Mouse (Mus musculus): ENCODE results near the gene Klhl25. TPM values are rescaled to one million over a fixed set of nuclear protein-coding genes. Genes with fewer than 3 reads are reported as not detected.
"Not testable (repeated sequence)": the region's sequence is repeated elsewhere in the genome, so short reads cannot be mapped to it uniquely, and the experiment has no call there.

The Klhl25 gene
- polyA plus RNA-seq, 1 experiment from 2014 or later, result 27.1 TPM

DNA sequence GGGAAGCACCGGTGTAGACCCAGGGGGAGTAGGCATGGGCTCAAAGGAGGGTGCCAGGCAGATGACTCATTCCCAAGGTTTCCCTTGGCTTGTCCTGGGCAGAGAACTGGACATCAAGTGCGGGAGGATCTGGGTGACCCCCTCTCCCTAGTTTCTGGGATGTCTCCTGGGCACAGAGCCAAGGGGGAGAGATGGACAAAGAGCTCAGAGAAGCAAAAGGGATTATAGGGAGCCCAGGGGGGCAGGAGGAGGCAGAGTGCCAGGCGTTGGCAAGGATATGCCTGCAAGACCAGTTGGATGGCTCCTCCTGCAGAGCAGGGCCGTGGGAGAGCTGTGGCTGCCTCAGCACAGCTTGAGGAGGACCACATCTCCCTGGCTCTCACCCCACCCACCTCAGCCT is 4.3 kb downstream of the Klhl25 start:
- peak; percentile 46 for ATAC-seq

DNA sequence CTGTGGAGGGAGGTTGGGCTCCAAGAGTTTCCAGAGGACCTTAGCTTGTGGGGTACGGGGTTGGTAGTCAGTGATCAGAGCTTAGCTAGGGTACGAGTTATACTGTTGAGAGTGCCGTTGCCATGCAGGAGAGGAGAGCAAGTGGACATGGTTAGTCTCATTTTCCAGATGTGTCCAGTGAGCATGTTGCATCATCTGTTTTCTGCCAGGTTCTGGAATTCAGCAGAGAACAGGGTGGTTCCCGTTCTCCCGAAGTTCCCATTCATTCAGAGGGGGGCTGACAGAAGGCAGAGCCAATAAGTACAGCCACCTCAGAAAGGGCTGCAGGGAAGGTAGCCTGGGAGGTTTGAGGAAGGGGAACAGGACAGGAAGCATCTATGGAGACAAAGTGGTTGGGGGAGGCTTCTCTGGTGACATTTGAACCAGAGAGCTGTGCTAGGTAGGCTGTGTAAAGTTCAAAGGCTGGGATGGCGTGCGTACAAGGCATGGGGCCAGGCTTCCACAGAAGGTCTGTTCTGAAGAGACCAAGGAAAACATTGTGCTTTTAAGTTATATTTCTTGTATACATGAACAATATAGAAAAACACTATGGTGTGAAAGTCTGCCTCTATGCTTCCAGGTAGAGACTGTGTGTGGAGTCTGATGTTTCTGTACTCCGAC is 5.2 kb downstream of the Klhl25 start:
- no peaks in the 10 kb centered on the region for H3K36me3 ChIP-seq (ENCODE audit: control insufficient read depth, insufficient read depth, low read length)
- no peaks in the 10 kb centered on the region for H3K27me3 ChIP-seq (ENCODE audit: control insufficient read depth, insufficient read depth, low read depth, low read length)
- 0 out of 2 replicates have a peak overlapping the region, but pooled peaks have one; percentile 2 for H3K4me2 ChIP-seq (ENCODE audit: low read length)
- H3K4me3 ChIP-seq (ENCODE audit: low read depth, low read length), result no peak overlapping the region
- H3K9ac ChIP-seq (ENCODE audit: low read depth, low read length), result no peak overlapping the region
- peaks cover 48% of the 10 kb centered on the region for H3K4me1 ChIP-seq (ENCODE audit: control insufficient read depth, insufficient read depth, low read length)
- no peaks in the 10 kb centered on the region for H3K9me3 ChIP-seq (replicated peaks; ENCODE audit: control insufficient read depth, low read length, poor library complexity, severe bottlenecking)
- WGBS, result 64% methylated on average over 8 of the region's 8 CpGs
- no peak for ATAC-seq
- peak overlapping the region; percentile 4; the same call in 1 of the 2 replicates for H3K27ac ChIP-seq (ENCODE audit: low read length)

More for the DNA sequence above, 4.3 kb downstream of the Klhl25 start:
- H3K27ac ChIP-seq (ENCODE audit: low read length), result peak overlapping the region; percentile 68
- no peaks in the 10 kb centered on the region for H3K9me3 ChIP-seq (replicated peaks; ENCODE audit: control insufficient read depth, low read length, poor library complexity, severe bottlenecking)
- H3K9ac ChIP-seq (ENCODE audit: low read depth, low read length), result no peak overlapping the region
- H3K4me3 ChIP-seq (ENCODE audit: low read depth, low read length), result no peak overlapping the region
- WGBS, result 22% methylated on average over 4 of the region's 4 CpGs
- H3K36me3 ChIP-seq (ENCODE audit: control insufficient read depth, insufficient read depth, low read length), result no peaks in the 10 kb centered on the region
- H3K27me3 ChIP-seq (ENCODE audit: control insufficient read depth, insufficient read depth, low read depth, low read length), result no peaks in the 10 kb centered on the region
- H3K4me1 ChIP-seq (ENCODE audit: control insufficient read depth, insufficient read depth, low read length), result peaks cover 49% of the 10 kb centered on the region
- H3K4me2 ChIP-seq (ENCODE audit: low read length), result peak overlapping the region; percentile 2; the same call in 1 of the 2 replicates

DNA sequence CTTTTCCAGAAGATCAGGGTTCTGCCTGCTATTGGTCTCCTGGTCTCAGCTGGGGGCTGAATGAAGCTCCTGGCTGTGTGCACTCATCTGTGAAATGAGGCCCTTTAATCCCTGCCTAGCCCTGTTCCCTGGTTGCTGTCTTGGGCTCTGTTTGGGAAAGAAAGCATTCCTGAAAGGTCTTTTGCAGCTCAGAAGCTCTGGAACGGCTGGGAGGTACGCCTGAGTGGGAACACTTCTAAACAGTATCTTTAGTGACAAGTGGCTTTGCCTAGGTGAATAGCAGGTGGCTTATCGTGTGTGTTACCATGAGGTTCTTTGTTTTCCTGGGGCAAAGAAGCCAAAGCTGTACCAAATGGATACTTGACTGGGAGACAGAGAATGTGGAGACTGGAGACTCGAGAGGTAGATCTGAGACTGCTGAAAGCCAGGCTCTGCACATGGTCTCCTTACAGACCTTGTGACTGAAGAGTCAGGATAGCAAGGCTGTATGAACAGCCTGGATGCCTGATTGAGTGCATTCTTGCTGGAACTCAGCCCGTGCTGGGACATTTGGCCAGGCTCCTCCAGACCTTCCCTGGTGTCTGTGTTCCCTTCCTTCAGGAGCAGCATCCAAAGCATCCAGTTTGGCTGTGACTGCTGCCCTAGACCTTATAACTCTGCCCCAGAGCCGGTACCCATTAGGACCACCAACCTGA is 6.3 kb downstream of the Klhl25 start:
- 0 out of 2 replicates have a peak overlapping the region, but pooled peaks have one; percentile 23 for H3K9ac ChIP-seq (ENCODE audit: low read depth, low read length)
- H3K27ac ChIP-seq (ENCODE audit: low read length), result peak overlapping the region; percentile 29
- H3K36me3 ChIP-seq (ENCODE audit: control insufficient read depth, insufficient read depth, low read length), result no peaks in the 10 kb centered on the region
- no peaks in the 10 kb centered on the region for H3K27me3 ChIP-seq (ENCODE audit: control insufficient read depth, insufficient read depth, low read depth, low read length)
- ATAC-seq, result no peak
- H3K4me2 ChIP-seq (ENCODE audit: low read length), result peak overlapping the region; percentile 21; the same call in 1 of the 2 replicates
- peaks cover 42% of the 10 kb centered on the region for H3K4me1 ChIP-seq (ENCODE audit: control insufficient read depth, insufficient read depth, low read length)
- no peaks in the 10 kb centered on the region for H3K9me3 ChIP-seq (replicated peaks; ENCODE audit: control insufficient read depth, low read length, poor library complexity, severe bottlenecking)
- WGBS, result 8% methylated on average over 6 of the region's 6 CpGs
- no peak overlapping the region for H3K4me3 ChIP-seq (ENCODE audit: low read depth, low read length)

DNA sequence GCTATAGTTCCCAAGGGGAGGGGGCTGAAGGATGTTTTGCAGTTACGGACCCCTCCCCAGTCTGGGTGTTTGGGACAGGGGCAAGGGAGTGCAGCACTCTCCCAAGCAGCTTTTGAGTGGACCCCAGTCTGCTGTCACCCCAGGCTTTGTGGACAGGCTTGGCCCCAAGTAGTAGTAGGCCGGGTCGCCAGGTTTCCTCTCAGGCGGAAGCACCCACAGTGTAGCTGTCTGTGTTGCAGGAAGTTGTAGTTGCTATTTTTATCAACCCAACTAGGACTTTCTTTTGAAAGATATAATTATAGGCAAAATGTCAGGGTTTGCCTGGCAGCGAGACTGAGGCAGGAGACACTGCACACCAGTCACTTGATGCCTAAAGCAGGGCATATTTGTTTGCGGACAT is 6.9 kb downstream of the Klhl25 start:
- Histone ChIP-seq H3K4me3 (ENCODE audit: low read depth, low read length) (no peak overlapping the region), H3K9ac (ENCODE audit: low read depth, low read length) (0 out of 2 replicates have a peak overlapping the region, but pooled peaks have one; percentile 23), H3K27me3 (ENCODE audit: control insufficient read depth, insufficient read depth, low read depth, low read length) (no peaks in the 10 kb centered on the region), H3K36me3 (ENCODE audit: control insufficient read depth, insufficient read depth, low read length) (no peaks in the 10 kb centered on the region), H3K4me2 (ENCODE audit: low read length) (peak overlapping the region; percentile 21; the same call in 1 of the 2 replicates), H3K9me3 (replicated peaks; ENCODE audit: control insufficient read depth, low read length, poor library complexity, severe bottlenecking) (no peaks in the 10 kb centered on the region), H3K27ac (ENCODE audit: low read length) (peak overlapping the region; percentile 29), H3K4me1 (ENCODE audit: control insufficient read depth, insufficient read depth, low read length) (peaks cover 39% of the 10 kb centered on the region)
- no peak for ATAC-seq
- 56% methylated on average over 6 of the region's 6 CpGs for WGBS

DNA sequence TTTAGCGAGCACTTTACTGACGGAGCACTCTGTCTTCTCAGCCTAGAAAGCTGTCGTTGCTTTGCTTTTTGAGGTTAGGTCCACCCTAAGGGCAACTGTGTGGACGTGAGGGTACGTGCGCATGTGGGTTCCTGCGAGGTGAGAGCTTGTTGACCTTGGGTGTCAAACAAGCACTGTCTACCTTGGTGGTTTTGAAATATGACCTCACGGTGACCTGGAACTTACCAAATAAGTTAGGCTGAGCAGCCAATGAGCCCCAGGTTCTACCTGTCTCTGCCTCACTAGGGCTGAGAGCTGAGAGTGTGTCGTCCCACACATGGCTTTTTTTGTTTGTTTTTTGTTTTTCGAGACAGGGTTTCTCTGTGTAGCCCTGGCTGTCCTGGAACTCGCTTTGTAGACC is 8.1 kb downstream of the Klhl25 start:
- no peak for ATAC-seq
- Histone ChIP-seq H3K9ac (ENCODE audit: low read depth, low read length) (no peak overlapping the region), H3K27ac (ENCODE audit: low read length) (no peak overlapping the region), H3K27me3 (ENCODE audit: control insufficient read depth, insufficient read depth, low read depth, low read length) (no peaks in the 10 kb centered on the region), H3K4me2 (ENCODE audit: low read length) (no peak overlapping the region), H3K4me1 (ENCODE audit: control insufficient read depth, insufficient read depth, low read length) (peaks cover 39% of the 10 kb centered on the region), H3K4me3 (ENCODE audit: low read depth, low read length) (no peak overlapping the region), H3K36me3 (ENCODE audit: control insufficient read depth, insufficient read depth, low read length) (no peaks in the 10 kb centered on the region), H3K9me3 (replicated peaks; ENCODE audit: control insufficient read depth, low read length, poor library complexity, severe bottlenecking) (no peaks in the 10 kb centered on the region)
- 85% methylated on average over 11 of the region's 11 CpGs for WGBS

DNA sequence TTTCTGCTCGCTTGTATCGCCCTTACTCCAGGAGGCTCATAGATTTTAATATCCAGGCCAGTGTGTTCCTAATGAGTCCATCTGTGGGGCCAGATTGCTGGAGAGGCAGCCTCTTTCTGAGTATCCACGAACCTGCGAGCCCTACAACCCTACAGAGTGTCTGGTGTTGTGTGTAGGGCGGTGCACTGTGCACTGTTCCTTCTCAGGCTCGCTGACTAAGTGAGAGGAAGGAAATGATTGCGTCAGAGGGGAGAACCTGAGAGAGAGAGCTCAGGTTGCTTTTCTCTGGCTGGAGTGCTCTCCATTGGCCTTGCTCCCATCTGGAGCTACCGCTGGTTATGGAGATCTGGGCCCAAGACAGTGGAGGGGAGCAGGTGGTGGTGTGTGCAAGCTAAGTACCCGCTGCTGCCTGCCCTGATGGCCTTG is 11.7 kb downstream of the Klhl25 start:
- Histone ChIP-seq H3K27ac (ENCODE audit: low read length) (no peak overlapping the region), H3K36me3 (ENCODE audit: control insufficient read depth, insufficient read depth, low read length) (no peaks in the 10 kb centered on the region), H3K4me3 (ENCODE audit: low read depth, low read length) (no peak overlapping the region), H3K4me2 (ENCODE audit: low read length) (no peak overlapping the region), H3K9me3 (replicated peaks; ENCODE audit: control insufficient read depth, low read length, poor library complexity, severe bottlenecking) (no peaks in the 10 kb centered on the region), H3K9ac (ENCODE audit: low read depth, low read length) (no peak overlapping the region), H3K4me1 (ENCODE audit: control insufficient read depth, insufficient read depth, low read length) (peaks cover 11% of the 10 kb centered on the region), H3K27me3 (ENCODE audit: control insufficient read depth, insufficient read depth, low read depth, low read length) (no peaks in the 10 kb centered on the region)
- WGBS, result 71% methylated on average over 9 of the region's 9 CpGs
- no peak for ATAC-seq

DNA sequence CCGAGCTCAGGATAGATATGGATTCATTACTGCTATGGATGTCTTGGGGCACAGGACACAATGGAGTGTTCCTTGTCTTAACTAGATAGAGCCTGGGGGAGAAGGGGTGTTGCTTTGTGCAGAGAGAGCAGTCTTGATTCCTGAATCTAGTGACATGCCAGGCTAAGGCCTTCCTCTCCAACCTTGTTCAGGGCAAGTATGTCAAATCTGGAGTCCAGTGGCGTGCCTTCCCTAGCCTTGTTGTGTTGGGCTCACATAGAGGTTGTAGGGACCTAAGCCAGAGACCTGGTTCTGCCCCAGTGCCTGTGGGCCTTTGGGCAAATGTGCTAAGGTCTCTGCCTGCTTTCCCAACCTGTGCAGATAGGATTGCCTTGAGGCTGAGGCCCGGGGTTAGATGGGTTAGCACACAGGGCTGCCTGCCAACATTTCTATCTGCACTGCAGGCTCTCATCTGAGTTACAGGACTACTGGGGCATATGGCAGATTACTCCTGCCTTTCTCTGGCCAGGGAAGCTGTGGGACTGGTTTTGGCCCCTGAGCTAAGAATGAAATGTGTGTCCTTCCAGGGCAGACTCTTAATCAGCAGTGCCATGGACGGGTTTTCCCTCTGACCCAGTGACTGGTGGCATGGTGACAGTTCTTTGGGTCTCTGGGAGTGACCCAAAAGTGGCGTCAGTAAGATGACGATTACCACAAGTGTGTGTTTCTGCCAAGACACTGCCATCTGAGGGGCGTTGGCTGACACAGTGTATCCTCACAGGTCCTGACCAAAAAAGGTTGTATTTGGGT is 13.7 kb downstream of the Klhl25 start:
- not testable (repeated sequence) for H3K4me3 ChIP-seq (ENCODE audit: low read depth, low read length); H3K27ac ChIP-seq (ENCODE audit: low read length); ATAC-seq; H3K9me3 ChIP-seq (replicated peaks; ENCODE audit: control insufficient read depth, low read length, poor library complexity, severe bottlenecking); H3K9ac ChIP-seq (ENCODE audit: low read depth, low read length); H3K4me1 ChIP-seq (ENCODE audit: control insufficient read depth, insufficient read depth, low read length); H3K27me3 ChIP-seq (ENCODE audit: control insufficient read depth, insufficient read depth, low read depth, low read length); H3K4me2 ChIP-seq (ENCODE audit: low read length)
- 88% methylated on average over 7 of the region's 7 CpGs for WGBS
- H3K36me3 ChIP-seq (ENCODE audit: control insufficient read depth, insufficient read depth, low read length), result peaks cover 20% of the 10 kb centered on the region

GRCm38 (mm10) chr7:75862427-75862781 is 14.3 kb downstream of the Klhl25 start:
- H3K4me3 ChIP-seq (ENCODE audit: low read depth, low read length); H3K4me2 ChIP-seq (ENCODE audit: low read length); H3K27ac ChIP-seq (ENCODE audit: low read length); H3K9ac ChIP-seq (ENCODE audit: low read depth, low read length); H3K4me1 ChIP-seq (ENCODE audit: control insufficient read depth, insufficient read depth, low read length); ATAC-seq; H3K27me3 ChIP-seq (ENCODE audit: control insufficient read depth, insufficient read depth, low read depth, low read length); H3K9me3 ChIP-seq (replicated peaks; ENCODE audit: control insufficient read depth, low read length, poor library complexity, severe bottlenecking): not testable (repeated sequence)
- peaks cover 25% of the 10 kb centered on the region for H3K36me3 ChIP-seq (ENCODE audit: control insufficient read depth, insufficient read depth, low read length)
- 96% methylated on average over 6 of the region's 6 CpGs for WGBS

Measured in midbrain, embryonic 16.5 days (tissue).